Mouse (Mus musculus) retina, postnatal 7 days (tissue): ENCODE data around the gene 5730522E02Rik.
A peak's percentile ranks its signal among the peaks of the same experiment; 100 is the strongest.

Experiments
- DNase-seq: peaks from one replicate; pipeline ENCODE4 v3.0.0-alpha.2; 2012; ENCODE audit warnings: low read depth, low spot score

Gene 5730522E02Rik

DNA sequence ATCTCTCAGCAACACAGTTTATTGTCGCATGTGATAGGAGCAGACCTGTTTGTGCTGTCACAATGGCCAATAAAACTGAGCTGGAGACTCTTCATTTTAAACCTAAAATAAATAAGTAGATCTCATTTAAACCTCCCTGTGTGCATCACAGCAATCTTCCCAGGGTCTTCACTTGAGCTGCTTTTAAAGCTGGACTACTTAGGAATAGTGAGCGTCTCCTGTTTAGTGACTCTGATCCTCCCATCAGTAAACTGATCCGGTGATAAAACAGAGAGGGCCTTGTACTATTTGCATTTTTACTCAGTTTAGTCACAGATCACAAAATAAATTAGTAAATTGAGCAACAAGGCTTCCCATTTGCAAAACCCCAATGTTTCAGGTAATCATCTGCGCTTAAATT lies 206.5 kb downstream of the 5730522E02Rik start:
- DNase-seq = no peak

DNA sequence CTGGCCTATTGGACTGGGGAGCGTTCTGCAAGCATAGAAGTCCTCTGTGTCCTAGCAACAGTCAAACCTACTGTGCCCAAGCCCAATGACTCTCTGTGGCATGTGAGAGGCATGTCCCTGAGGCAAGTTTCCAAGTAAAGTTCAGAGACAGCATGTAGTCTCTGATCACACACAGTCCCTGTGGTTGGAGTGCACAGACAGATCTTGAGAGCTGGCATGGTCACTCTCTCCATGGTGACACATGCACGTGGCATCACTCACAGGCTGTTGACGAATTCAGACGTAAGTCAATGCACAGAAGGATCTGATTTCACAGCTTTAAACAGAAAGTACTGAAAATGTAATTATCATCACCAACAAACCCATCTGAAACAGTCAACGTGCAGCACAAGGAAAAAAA lies 210.8 kb downstream of the 5730522E02Rik start:
- no peak for DNase-seq

DNA sequence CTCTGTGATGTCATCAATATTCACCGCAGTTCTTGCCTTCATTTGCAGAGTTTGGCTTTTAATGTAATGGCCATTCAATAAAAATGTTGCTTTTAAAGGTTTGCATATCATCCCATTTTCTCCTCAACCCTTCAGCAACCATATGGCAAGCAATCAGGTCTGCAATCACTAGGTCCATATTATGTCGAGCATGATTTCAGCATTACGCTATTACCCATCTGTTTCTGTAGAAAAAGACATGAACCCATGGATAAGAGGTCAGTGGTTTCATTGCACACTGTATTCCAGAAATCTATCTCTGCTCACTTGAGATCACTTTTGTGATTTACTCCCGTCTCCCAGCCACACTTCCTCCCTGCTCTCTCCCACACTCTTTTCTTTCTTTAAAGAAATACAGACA lies 213.1 kb downstream of the 5730522E02Rik start:
- no peak for DNase-seq

DNA sequence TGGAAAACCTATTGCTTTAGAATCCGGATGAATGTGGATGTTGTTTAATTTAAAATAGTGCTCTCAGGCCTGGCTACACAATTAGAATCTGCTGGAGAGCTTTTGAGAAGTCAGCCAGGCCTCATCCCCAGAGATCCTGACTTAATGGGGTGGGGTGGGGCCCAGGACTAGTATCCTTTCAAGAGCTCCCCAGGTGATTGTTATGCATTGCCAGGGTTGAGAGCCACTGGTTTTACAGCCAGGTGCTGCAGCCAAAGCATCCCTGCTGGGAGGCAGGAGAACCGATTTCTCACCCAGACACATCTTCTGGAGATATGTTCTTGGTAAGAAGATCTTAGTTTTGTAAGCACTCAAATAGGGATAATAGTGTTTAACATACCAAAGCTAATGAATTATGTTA lies 216.4 kb downstream of the 5730522E02Rik start:
- DNase-seq = no peak

DNA sequence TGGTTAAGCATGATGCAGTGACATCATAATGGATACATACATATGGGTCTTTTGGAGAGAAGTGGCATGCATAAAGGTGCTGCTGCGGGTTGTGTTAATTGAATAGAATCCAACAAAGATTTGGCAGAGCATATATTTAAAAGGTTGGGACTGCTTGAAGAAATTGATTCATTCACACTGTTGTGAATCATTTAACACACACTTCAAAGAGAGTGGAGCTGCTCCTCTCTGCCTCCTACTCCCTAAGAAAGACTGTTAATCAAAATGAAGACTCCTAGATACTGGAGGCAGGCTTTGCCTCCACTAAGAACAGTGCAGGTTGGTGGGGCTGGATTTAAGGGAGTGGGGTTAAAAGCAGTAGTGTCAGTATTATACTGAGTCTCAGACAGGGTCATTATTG lies 218.3 kb downstream of the 5730522E02Rik start:
- DNase-seq = no peak

DNA sequence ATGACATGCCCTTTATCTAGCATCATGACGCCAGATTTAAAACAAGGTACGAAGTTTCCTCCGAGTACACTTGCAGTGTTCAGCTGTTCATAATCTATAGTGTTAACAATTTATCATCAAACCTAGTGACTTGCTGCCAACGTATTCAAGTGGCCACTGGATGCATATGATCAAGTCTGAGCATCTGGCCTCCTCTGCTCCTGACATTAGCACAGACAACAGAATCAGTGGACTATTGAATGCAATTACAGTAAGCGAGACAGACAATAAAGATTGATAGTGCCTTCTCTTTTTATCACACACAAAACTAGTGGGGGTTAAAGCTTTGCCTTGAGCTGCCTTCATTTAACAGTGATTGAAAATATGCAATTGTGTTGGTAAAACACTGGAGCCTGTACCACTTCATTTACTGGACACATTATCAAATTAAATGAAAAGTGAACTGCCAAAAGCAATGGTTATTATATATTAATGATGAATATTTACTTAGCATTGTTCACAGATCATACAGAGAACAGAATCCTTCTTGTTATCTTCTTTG lies 231.8 kb downstream of the 5730522E02Rik start:
- no peak for DNase-seq

DNA sequence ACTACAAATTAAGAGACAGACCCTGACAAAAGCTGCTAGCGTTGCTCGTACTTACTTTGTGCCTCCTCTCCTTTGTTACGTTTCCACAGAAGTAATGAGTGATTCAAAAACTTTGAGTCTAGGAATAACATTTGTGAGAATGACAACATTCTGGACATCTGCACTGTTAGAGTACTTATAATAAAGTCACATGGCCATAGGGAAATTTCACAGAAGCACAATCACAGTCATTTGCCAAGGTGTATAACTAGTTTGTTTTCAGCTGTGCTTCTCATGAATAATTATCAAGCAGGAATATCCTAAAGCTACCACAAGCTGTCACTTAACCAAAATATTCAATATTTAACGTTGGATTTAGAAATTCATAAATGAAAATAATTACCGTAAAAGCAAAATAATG lies 269.1 kb downstream of the 5730522E02Rik start:
- no peak for DNase-seq

DNA sequence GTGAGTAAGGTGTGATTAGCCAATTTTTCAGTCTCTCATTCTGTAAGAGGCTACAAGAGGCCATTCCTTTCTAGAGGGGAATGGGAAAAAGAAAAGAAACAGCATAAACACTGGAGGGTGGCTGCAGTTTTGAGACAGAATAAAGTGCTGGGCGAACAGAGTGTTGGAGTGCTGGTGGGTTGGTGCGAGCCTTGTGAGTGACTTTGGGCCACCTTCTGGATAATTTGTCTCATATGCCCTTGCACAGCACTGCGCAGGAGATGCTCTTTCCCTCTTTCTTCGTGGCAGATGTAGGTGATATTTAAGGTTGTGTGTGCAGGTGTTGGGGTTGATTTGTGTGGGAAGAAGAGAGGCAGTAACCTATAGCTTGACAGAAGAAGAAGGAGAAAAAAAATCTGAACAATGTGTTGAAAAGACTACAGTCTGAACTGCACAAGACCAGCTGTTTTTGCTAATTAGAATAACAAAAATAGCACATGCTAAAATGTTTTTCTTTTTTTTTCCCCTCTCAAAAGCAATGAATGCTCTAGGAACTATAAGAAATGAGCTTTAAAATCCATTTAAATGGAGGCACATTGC lies 269.8 kb downstream of the 5730522E02Rik start:
- DNase-seq = no peak

DNA sequence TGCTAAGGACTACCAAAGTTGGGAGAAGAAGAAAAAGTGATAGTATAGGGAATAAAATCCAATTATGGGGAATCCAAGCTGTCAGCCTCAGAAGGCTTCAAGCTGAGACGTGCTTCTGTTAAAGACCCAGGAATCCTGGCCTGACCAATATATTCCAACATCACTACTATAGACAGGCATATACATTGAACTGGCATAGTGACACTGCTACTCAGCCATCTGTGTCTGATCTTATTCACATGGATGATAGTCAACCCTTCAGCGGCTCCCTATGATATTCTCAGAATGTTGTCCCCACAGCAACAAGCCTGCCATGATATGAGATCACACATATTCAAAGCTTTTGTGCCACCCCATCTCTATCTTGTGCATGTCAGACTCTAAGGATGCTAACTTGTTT lies 284.3 kb downstream of the 5730522E02Rik start:
- no peak for DNase-seq

DNA sequence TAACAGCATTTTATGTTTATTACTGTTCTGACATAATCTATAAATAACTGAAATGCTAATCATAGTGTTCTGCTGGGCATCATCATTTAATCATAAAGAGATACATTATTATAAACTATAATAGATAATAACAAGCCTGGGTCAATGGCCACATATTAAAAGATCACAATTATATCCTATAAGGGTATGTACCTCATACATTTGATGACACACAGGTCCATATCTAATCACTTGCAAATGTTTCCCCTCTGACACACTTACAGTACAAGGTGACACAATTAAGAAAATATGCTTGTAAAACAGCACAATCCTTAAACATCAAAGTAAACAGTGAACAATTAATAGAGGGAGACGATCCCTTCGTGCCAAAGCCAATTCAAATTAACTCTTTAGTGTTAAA lies 308.2 kb downstream of the 5730522E02Rik start:
- no peak for DNase-seq

DNA sequence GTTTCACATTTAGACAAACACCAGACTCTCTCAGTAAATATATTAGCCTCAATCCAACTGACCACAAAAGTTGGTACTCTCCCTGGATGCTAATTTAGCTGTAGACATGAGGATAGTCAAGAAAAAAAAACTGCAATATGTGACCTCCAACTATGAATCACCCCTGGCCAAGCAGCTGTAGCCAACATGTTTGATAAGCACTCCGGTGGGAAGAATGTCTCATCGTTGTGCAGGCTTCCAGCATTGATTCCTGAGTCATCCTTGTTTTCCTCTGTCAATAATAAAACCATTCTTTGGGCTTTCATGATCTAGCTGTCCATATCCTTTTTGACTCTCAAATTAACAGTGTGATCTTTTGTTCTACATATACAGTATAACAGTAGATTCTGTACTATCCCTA lies 308.9 kb downstream of the 5730522E02Rik start:
- DNase-seq = no peak

DNA sequence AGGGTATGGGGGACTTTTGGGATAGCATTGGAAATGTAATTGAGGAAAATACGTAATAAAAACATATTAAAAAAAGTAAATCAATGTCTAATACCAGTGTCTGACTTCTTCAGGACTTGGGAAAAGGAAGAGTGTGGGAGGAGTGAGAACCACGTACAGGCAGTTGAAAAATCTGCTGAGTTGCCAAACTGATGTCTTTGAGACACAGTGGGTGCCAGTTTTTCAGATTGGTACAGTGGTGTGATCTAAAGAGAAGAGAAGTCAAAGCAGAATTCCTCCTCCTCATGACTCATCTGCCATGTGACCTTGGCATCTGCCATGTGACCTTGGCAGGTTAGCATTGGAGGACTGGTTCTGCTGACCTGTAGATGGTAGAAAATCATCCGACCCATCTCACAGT lies 316.7 kb downstream of the 5730522E02Rik start:
- DNase-seq = no peak

DNA sequence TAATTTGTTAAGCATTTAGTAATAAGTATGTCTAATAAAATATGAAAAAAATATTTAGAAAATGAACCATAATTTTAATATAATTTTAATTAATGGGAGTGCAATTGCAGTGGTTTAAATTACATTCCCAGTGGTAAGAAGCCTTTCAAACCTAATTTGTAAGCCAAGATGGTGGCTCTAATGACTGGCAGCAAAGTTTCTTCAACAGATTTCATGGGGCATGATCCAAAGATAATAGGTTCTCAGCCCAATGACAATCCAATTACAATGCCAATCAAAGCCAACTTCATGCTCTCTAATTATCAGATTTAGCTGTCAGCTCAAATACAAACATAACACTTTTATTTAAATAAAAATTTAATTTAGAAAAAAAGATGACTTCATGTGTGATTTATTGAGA lies 337.6 kb downstream of the 5730522E02Rik start:
- DNase-seq = no peak

DNA sequence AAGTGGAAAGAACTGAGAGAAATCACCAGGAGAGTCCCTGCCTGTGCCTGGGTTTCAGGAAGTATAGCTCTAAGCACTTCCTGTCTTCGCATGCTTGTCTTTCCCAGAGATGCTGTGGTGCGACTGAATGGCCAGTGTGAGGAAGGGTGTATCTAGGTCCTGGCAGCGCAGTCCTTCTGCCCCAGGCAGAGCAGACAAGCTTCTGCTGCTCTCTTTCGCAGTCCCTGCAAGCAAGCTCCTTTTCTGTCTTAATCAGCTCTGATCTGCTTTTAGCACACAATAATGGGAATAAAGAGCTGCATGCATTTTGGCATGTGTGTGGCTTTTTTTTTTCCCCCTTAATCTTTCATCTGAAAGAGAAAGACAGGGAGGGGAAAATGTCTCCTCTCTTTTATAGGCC lies 338.2 kb downstream of the 5730522E02Rik start:
- no peak for DNase-seq

DNA sequence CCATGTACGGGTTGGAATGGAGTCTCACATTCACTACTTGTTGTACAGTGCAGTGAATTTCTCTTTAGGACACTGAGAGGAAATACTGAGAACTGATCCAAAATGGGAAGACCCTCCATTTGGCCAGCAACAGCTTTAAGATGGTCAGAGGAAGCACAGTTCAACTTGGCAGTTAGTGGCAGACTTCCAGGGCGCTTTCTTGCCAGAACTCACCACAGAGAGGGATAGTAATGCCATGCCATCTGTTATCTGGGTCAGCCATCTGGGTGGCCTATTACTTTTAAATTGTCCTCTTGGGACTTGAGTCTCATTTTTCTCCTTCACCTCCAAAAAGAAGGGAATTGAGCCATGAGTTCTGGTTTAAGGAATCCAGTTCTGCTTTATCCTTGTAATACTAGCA lies 344.3 kb downstream of the 5730522E02Rik start:
- no peak for DNase-seq

DNA sequence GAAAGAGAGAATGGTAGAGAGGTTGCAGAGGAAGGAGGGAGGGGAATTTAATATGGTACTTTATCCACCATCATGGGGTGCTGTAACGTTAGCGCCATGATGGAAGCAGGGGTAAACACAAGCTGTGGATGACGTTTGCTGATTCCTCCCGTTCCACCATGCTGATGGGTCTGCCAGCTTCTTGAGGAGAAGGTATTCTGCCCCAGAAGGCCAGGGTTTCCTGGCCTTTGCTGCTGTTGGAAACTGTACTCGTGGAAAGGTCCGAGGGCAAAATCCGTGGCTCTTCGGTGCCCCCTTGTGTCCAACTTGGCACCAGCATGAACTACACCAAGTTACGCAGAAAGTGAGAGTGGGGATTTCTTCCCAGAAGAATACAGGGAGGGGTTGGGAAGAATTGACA lies 347.9 kb downstream of the 5730522E02Rik start:
- peak; percentile 57 for DNase-seq

DNA sequence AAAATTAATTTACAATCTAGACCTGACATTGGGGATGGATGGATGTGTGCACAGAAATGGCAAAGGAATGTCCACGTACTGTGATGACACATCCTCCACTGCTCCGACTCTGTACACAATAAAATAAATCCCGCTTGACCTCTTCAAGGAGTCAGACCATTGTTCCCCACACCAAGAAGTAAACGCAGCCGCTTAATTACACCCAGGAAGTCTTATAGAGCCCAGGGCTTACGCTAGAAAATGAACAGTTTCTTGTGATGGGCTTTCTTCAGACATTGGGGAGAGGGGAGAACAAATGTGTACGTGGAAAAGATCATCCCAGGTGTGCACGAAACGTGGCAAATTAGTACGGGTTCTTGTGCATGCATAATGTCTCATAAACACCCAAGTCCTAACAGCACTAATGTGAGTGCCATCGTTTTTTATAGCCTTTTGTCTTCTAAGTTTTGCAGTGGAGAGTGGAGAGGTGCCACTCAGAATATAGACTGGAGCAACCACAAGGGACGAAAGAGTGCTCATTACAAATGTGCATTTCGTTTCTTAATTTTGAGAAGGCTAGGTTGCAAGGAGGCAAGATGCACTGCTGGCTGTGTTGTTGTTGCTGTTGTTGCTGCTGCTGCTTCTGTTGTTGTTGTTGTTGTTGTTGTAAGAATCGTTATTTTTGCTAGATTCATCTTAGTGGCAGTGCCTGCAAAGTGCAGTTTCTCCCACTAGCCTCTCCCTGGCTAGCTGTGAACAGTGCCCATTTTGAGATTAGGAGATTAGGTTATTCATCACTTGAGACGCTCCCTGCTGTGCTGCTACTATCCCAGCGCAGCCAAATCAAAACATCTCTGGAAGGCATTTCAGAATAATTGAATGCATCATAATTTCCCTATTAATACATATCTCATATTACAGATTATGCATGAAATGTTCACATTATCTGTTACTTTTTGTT lies 353.7 kb downstream of the 5730522E02Rik start:
- no peak for DNase-seq

DNA sequence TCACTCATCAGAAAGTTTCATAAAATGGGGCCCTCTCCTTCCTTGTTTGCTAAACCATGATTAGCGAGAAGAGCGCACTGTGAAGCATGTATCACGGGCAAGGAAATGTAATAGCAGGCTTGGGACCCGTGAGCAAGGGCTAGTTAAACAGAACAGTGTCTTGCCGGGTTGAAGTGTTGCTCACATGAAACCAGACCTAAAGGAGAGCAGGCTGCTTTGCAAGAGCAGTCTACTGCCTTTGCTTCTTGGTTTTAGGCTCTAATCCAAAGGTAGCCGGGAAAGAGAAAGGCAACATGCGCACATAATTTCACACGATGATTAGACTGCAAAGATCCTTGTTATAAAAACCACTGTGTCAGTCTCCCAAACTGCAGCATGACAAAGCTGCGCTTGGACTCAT lies 354.8 kb downstream of the 5730522E02Rik start:
- DNase-seq = no peak

DNA sequence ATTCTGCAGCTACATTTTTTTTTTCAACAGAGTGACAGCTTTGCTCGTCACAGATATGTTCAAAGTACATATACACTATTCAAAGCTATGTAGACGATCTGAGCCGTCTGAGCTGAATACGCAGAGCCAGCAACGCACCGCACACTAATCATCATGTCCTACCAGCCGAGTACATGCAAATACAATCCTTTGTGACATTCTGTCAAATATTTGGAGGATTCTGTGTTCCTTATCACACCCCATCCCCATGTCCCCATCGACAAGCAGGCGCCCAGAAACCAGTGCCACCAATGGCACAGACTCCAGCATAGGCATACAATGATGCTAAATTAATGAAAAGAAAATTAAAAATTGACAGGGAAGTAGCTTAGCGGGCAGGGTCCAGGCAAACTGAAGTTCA lies 356.3 kb downstream of the 5730522E02Rik start:
- no peak for DNase-seq

DNA sequence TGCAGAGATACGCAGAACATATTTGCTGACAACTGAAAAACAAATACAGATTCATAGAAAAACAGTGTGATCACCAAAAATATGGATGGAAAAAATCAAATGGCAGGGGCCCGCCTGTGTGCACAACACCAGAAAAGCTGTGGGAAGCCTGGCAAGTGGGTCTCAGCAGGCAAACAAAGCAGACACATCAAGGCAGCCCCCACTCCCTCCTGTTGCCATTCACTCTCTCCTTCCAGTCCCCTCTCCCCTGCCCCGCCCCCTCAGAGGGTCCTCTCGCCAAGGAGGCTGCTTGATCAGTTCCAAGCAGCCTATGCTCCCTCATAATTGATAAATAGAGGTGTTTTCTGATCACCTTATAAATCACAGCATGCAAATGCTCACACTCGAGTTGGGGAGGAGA lies 357.5 kb downstream of the 5730522E02Rik start:
- no peak for DNase-seq

DNA sequence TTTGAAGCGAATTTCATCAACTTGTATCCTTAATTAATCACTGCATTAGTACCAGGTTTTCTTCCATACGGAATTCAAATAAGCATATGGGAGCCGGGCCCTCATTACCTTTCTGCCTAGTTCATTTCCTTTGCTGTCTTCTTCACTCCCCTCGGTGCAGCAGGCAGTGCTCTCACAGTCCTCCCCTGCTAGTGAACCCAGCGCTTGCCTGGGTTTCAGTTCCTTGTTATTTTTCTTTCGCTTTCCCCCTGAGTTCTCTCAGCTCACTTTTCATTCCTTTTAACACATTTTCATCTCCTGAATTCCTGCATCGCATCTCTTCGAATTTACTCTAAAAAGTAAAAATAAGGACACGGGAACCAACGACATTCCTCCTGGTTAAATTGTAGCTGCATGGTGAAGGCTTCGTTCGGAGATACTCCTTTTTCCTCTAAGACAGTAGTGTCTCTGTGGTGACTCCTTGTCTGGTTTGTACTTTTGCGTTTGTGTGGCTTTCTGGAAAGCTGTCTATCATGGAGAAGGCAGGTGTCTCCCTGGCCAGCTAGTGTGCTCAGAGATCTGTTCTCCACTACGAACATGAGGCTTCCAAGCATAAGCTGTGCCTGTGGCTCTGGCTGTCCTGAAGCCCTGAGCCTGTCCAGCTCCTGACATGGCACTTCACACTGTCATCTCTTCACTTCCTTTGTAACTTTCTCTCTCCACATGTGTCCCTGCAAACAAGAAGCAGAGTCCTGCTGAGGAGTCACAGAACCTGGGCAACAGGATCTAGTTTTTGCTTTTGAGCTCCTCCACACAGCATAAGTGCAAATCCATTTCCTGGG lies 361.5 kb downstream of the 5730522E02Rik start:
- DNase-seq = no peak

DNA sequence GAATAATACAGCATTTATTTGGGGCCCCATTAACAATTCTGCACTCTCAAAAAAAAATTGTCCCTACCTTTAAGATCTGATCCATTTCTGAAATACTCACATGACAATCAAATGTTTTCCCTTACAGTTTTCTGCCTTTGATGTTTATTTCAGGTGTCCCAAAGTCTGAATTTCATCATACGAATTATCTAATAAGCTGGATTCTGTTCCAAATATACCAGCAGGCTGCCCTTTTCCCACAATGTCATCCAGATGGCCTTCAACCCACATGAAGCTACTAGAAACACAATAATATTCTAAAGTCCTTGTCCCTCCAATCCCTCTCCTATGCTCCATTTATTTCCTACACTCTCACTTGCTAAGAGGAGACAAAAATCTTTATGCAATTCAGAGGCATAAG lies 372.1 kb downstream of the 5730522E02Rik start:
- no peak for DNase-seq
